Mouse (Mus musculus): ENCODE results near the gene Mtm1. TPM values are rescaled to one million over a fixed set of nuclear protein-coding genes. Genes with fewer than 3 reads are reported as not detected.
"Not testable (repeated sequence)": the region's sequence is repeated elsewhere in the genome, so short reads cannot be mapped to it uniquely, and the experiment has no call there.

The Mtm1 gene
- polyA plus RNA-seq, 1 experiment from 2014 or later = 14.5 TPM

GRCm38 (mm10) chrX:71287088-71287487, 76.5 kb downstream of the Mtm1 start:
- in situ Hi-C loops (cut with MboI; ENCODE audit: low pct_unique_long_range_greater_than_20kb) = no loop called here
- ChIA-PET POLR2A (no interaction called here), CTCF (interaction anchor here (0.5 to 1.2 kb wide), 2 partner anchors 13 to 208 kb away, joined by 3 to 4 read pairs; no protein-coding TSS in a partner anchor)
- peaks cover 36% of the 10 kb centered on the region for H3K27me3 ChIP-seq
- no peak for TF ChIP-seq CTCF (IDR thresholded peaks at IDR 0.05)
- no peak for DNase-seq (ENCODE audit: low read depth, low spot score)
- no peak for ATAC-seq

GRCm38 (mm10) chrX:71294191-71294590, 83.6 kb downstream of the Mtm1 start:
- ChIA-PET POLR2A (no interaction called here), CTCF (interaction anchor here (1.0 kb wide), 1 partner anchor 12 kb away, joined by 3 read pairs; no protein-coding TSS in a partner anchor)
- H3K27me3 ChIP-seq = peaks cover 33% of the 10 kb centered on the region
- no peak for DNase-seq (ENCODE audit: low read depth, low spot score)
- no peak for ATAC-seq
- in situ Hi-C loops (cut with MboI; ENCODE audit: low pct_unique_long_range_greater_than_20kb) = no loop called here
- TF ChIP-seq CTCF (IDR thresholded peaks at IDR 0.05) = no peak

GRCm38 (mm10) chrX:71296005-71296404, 85.4 kb downstream of the Mtm1 start:
- CTCF ChIA-PET = no interaction called here
- ATAC-seq (no peak), DNase-seq (ENCODE audit: low read depth, low spot score) (no peak)
- POLR2A ChIA-PET = no interaction called here
- no peak for TF ChIP-seq CTCF (IDR thresholded peaks at IDR 0.05)
- H3K27me3 ChIP-seq = peaks cover 31% of the 10 kb centered on the region
- in situ Hi-C loops (cut with MboI; ENCODE audit: low pct_unique_long_range_greater_than_20kb) = no loop called here

- peaks cover 19% of the 10 kb centered on the region for H3K27me3 ChIP-seq
- ATAC-seq (no peak), DNase-seq (ENCODE audit: low read depth, low spot score) (no peak)
- ChIA-PET CTCF (no interaction called here), POLR2A (no interaction called here)
- in situ Hi-C loops (cut with MboI; ENCODE audit: low pct_unique_long_range_greater_than_20kb) = no loop called here
- no peak for TF ChIP-seq CTCF (IDR thresholded peaks at IDR 0.05)
Observed at GRCm38 (mm10) chrX:71302148-71302547, 91.6 kb downstream of the Mtm1 start.

DNA sequence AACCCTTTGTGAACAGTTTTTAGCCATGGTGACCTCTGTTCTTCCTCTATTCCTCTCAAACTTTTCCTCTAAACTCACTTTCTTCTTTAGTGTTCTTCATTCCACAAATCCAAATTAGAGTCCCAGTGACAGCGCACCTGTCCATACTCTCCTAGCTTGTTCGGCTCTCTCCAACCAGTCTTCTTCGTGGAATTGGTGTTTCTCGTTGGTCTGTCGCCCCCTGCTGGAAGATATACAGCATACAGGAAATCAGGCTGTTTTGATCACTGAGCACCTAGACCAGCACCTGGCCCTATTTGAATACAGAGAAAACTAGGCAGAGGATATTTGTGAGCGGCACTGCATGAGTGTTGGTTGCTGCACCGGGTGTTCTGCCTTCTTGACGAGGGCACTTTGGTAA, 100.7 kb downstream of the Mtm1 start:
- H3K27me3 ChIP-seq = peaks cover 50% of the 10 kb centered on the region
- in situ Hi-C loops (cut with MboI; ENCODE audit: low pct_unique_long_range_greater_than_20kb) = loop anchor here (10.0 kb wide), 3 partner anchors 256 to 726 kb away; partner anchors contain the start of gene Mamld1
- DNase-seq (ENCODE audit: low read depth, low spot score) (no peak), ATAC-seq (no peak)
- ChIA-PET POLR2A (interaction anchor here (0.6 to 0.7 kb wide), 2 partner anchors 97 to 267 kb away, joined by 4 read pairs; no protein-coding TSS in a partner anchor), CTCF (interaction anchor here (1.8 kb wide), 1 partner anchor 729 kb away, joined by 9 read pairs; no protein-coding TSS in a partner anchor)
- peak; percentile 82 for TF ChIP-seq CTCF (IDR thresholded peaks at IDR 0.05)

DNA sequence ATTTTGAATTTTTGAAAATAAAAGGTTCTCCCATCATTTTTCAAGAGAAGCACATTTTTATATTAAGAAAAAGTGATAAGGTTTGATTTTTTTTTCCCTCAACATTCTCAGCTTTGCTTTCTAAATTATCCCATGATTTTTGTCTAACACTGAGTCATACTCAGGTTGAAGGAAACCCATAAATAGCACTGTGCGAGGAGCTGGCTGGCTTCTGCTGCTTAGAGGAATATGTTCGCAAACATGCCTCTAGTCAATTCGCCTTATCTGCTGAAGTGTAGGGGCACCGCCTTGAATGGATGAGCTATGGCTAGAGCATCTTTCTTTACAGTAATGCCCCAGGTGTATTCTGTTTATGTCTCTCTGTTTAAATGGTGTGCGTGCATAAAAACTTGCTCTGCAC, 103.8 kb downstream of the Mtm1 start:
- ATAC-seq = no peak
- CTCF ChIA-PET = no interaction called here
- in situ Hi-C loops (cut with MboI; ENCODE audit: low pct_unique_long_range_greater_than_20kb) = loop anchor here (10.0 kb wide), 3 partner anchors 260 to 730 kb away; partner anchors contain the start of gene Mamld1
- POLR2A ChIA-PET = no interaction called here
- TF ChIP-seq CTCF (IDR thresholded peaks at IDR 0.05) = no peak
- H3K27me3 ChIP-seq = peaks cover 22% of the 10 kb centered on the region
- DNase-seq (ENCODE audit: low read depth, low spot score) = no peak

- POLR2A ChIA-PET = no interaction called here
- ATAC-seq = no peak
- CTCF ChIA-PET = no interaction called here
Observed at GRCm38 (mm10) chrX:71352033-71352432, 141.5 kb downstream of the Mtm1 start.

GRCm38 (mm10) chrX:71355331-71355730, 144.8 kb downstream of the Mtm1 start:
- no peak for TF ChIP-seq CTCF (IDR thresholded peaks at IDR 0.05)
- ATAC-seq (no peak), DNase-seq (ENCODE audit: low read depth, low spot score) (no peak)
- CTCF ChIA-PET = no interaction called here
- H3K27me3 ChIP-seq = peaks cover 6% of the 10 kb centered on the region
- in situ Hi-C loops (cut with MboI; ENCODE audit: low pct_unique_long_range_greater_than_20kb) = loop anchor here (25.0 kb wide), 1 partner anchor 993 kb away; the partner anchor contains the start of gene Ids
- POLR2A ChIA-PET = no interaction called here

More at GRCm38 (mm10) chrX:71352033-71352432, 141.5 kb downstream of the Mtm1 start:
- peaks cover 6% of the 10 kb centered on the region for H3K27me3 ChIP-seq
- TF ChIP-seq CTCF (IDR thresholded peaks at IDR 0.05) = no peak
- in situ Hi-C loops (cut with MboI; ENCODE audit: low pct_unique_long_range_greater_than_20kb) = loop anchor here (25.0 kb wide), 1 partner anchor 990 kb away; the partner anchor contains the start of gene Ids
- no peak for DNase-seq (ENCODE audit: low read depth, low spot score)

DNA sequence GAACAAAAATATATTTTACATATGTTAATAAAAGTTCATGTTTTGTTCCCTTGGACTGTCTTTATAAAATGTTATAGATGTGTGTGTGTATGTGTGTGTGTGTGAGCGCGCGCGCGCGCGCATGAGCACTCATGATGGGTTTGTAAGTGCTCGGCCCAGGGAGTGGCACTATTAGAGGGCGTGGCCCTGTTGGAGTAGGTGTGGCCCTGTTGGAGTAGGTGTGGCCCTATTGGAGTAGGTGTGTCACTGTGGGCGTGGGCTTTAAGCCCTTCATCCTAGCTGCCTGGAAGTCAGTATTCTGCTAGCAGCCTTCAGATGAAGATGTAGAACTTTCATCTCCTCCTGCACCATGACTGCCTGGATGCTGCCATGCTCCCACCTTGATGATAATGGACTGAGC, 151.2 kb downstream of the Mtm1 start:
- DNase-seq (ENCODE audit: low read depth, low spot score); ATAC-seq; H3K27me3 ChIP-seq; CTCF ChIA-PET; POLR2A ChIA-PET: not testable (repeated sequence)
- in situ Hi-C loops (cut with MboI; ENCODE audit: low pct_unique_long_range_greater_than_20kb) = loop anchor here (25.0 kb wide), 1 partner anchor 999 kb away; the partner anchor contains the start of gene Ids

- in situ Hi-C loops (cut with MboI; ENCODE audit: low pct_unique_long_range_greater_than_20kb) = loop anchor here (25.0 kb wide), 1 partner anchor 1002 kb away; the partner anchor contains the start of gene Ids
- DNase-seq (ENCODE audit: low read depth, low spot score) = no peak
- no peak for TF ChIP-seq CTCF (IDR thresholded peaks at IDR 0.05)
- CTCF ChIA-PET = no interaction called here
- POLR2A ChIA-PET = no interaction called here
- no peaks in the 10 kb centered on the region for H3K27me3 ChIP-seq
- no peak for ATAC-seq
Observed at GRCm38 (mm10) chrX:71364062-71364461, 153.5 kb downstream of the Mtm1 start.

- ChIA-PET POLR2A (no interaction called here), CTCF (interaction anchor here (1.8 kb wide), 1 partner anchor 9 kb away, joined by 7 read pairs; no protein-coding TSS in a partner anchor)
- no peaks in the 10 kb centered on the region for H3K27me3 ChIP-seq
- ATAC-seq (peak; percentile 83), DNase-seq (ENCODE audit: low read depth, low spot score) (no peak)
- in situ Hi-C loops (cut with MboI; ENCODE audit: low pct_unique_long_range_greater_than_20kb) = loop anchor here (25.0 kb wide), 1 partner anchor 1002 kb away; the partner anchor contains the start of gene Ids
- TF ChIP-seq CTCF (IDR thresholded peaks at IDR 0.05) = peak; percentile 82
Observed at GRCm38 (mm10) chrX:71364554-71364991, 154.0 kb downstream of the Mtm1 start, which contains the start of gene Mtmr1. TSS of gene Mtmr1 (plus strand) at chrX:71364760.
